Mouse (Mus musculus): ENCODE results near the gene Lsamp.

GRCm38 (mm10) chr16:41521566-41521965 lies 1537.4 kb downstream of the Lsamp start:
- no peak for TF ChIP-seq CTCF (IDR thresholded peaks at IDR 0.05; ENCODE audit: extremely low read depth, insufficient read depth, insufficient read length, insufficient replicate concordance)
- TF ChIP-seq POLR2A (IDR thresholded peaks at IDR 0.05; ENCODE audit: low read depth, low read length) = no peak
